Mouse (Mus musculus): Measurements from ENCODE around the gene Pipox.

DNA sequence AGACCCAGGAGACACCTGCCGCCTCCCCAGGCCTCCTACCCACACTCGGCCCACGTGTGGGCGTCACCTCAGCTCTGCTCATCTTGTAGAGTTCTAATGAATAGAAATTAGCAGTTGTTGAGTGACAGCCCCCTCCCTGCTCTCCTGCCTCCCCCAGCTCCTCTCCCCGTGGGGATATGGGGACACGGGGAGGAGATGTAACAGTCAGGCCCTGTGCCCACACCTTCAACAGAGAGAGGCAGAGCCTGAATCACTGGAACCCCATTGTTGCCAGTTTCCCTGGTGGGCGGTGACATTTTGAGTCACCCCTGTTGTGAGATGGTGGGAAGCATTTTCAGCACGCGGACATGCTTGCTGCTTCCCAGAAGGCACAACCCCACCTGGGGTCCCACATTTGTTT lies 32.9 kb downstream of the Pipox start:
- TF ChIP-seq CTCF (IDR thresholded peaks at IDR 0.05; ENCODE audit: borderline replicate concordance, control insufficient read depth, extremely low read depth, insufficient read depth, low read length, poor library complexity) (no peak), POLR2A (IDR thresholded peaks at IDR 0.05; ENCODE audit: control insufficient read depth, extremely low read depth, insufficient read depth, low read length, poor library complexity) (no peak)
